10 mouse cellular contexts compared by ENCODE assay signal in genomic region chr11:102225221-102225620, GRCm38 (mm10). TPM values are rescaled to one million over a fixed set of nuclear protein-coding genes. Genes with fewer than 3 reads are reported as not detected.
DNase-seq lines count a peak whose midpoint lies in the region; ATAC-seq lines count a peak whose summit lies in the region.
"Had no signal": no experiment of that assay in that cellular context is flagged by ENCODE, and none has a peak within 500 bp of the region (broad histone marks: within the 10 kb centered on the region; RNA-seq: fewer than 3 reads in every experiment).

No protein-coding gene starts in this region.

- intact Hi-C loops in heart, postnatal 36 days (cut with DNase I): loop anchor here (2.0 kb wide), 1 partner anchor 34 kb away; no protein-coding TSS in a partner anchor

- H3K4me1 ChIP-seq in heart, embryonic 12.5 days (replicated peaks): peaks cover 89% of the 10 kb centered on the region
- peaks cover 56 to 92% of the 10 kb centered on the region in 2 experiments for H3K4me1 ChIP-seq in heart, embryonic 14.5 days (ENCODE audit: control insufficient read depth in 2 of 2, insufficient read depth in 2 of 2, low read length in 2 of 2)

- H3K4me3 ChIP-seq in heart, embryonic 12.5 days: no peak overlapping the region
- no peak overlapping the region for H3K4me3 ChIP-seq in heart, embryonic 14.5 days (ENCODE audit: control insufficient read depth in 1 of 2, insufficient read depth in 1 of 2, low read depth in 1 of 2, low read length in 2 of 2)

- DNase-seq in heart, postnatal 36 days: no peak
- DNase-seq in adipocyte (ENCODE audit: low spot score): peak; percentile 59
- peak; percentile 62 for DNase-seq in lung, postnatal 25 days (ENCODE audit: low spot score)
- no peak for DNase-seq in urinary bladder, postnatal 36 days (ENCODE audit: low spot score in 2 of 2)
- no peak for DNase-seq in frontal cortex, postnatal 25 days (ENCODE audit: low spot score in 2 of 2)
- DNase-seq in thymus, postnatal 36 days: no peak
- DNase-seq: thymus, postnatal 14 days had no signal

- peak overlapping the region; percentile 11; the same call in 1 of the 2 replicates for H3K9ac ChIP-seq in heart, embryonic 12.5 days
- peak overlapping the region; percentile 64 for H3K9ac ChIP-seq in heart, embryonic 14.5 days (ENCODE audit: low read length)

- H3K9me3 ChIP-seq in heart, embryonic 12.5 days (replicated peaks): no peaks in the 10 kb centered on the region
- no peaks in the 10 kb centered on the region for H3K9me3 ChIP-seq in heart, embryonic 14.5 days (ENCODE audit: control insufficient read depth, low read length)

- H3K27ac ChIP-seq in heart, embryonic 12.5 days (ENCODE audit: poor library complexity, severe bottlenecking): no peak overlapping the region
- peak overlapping the region in 1 of 2 experiments; percentile 7; a peak in 1 of 4 replicates for H3K27ac ChIP-seq in heart, embryonic 14.5 days (replicated peaks in 1 of 2; ENCODE audit: control insufficient read depth in 1 of 2, insufficient read depth in 1 of 2, low read depth in 2 of 2, low read length in 2 of 2)

- H3K27me3 ChIP-seq in heart, embryonic 12.5 days (replicated peaks): no peaks in the 10 kb centered on the region
- H3K27me3 ChIP-seq in heart, embryonic 14.5 days (ENCODE audit: control insufficient read depth, insufficient read depth, low read length): no peaks in the 10 kb centered on the region

- H3K4me2 ChIP-seq in heart, embryonic 12.5 days: peak overlapping the region; percentile 63
- peak overlapping the region; percentile 58 for H3K4me2 ChIP-seq in heart, embryonic 14.5 days (ENCODE audit: low read length)

- 52% methylated on average over 5 of the region's 5 CpGs for WGBS in heart, embryonic 12.5 days
- 59% methylated on average over 5 of the region's 5 CpGs for WGBS in heart, embryonic 14.5 days

- no peak for ATAC-seq in heart, embryonic 12.5 days (ENCODE audit: insufficient number of reproducible peaks, low FRiP score)
- no peak for ATAC-seq in heart, embryonic 14.5 days (ENCODE audit: insufficient number of reproducible peaks, insufficient read depth, low FRiP score, low read depth)

- H3K36me3 ChIP-seq in heart, embryonic 12.5 days: peaks cover 11% of the 10 kb centered on the region
- peaks cover 14% of the 10 kb centered on the region for H3K36me3 ChIP-seq in heart, embryonic 14.5 days (ENCODE audit: control insufficient read depth, insufficient read depth, low read length)

RNA-seq across cellular contexts. Expression of gene Hdac5, which starts 4.7 kb away (rescaled TPM):
- polyA plus RNA-seq in heart, embryonic 12.5 days (2016; fragmentation: Nextera tagmentation; extraction: Ambion mirVana): 92.2 and 95.9 TPM in 2 replicates
- total RNA-seq in heart, postnatal 36 days (2021): 100 to 1,000 TPM; 141 to 143 TPM
- 52.1 and 54.5 TPM in 2 replicates for polyA plus RNA-seq in heart, embryonic 14.5 days (2014; fragmentation: Nextera tagmentation; extraction: Ambion mirVana)

RNA-seq across cellular contexts. Expression of gene BC030867, which starts 23.5 kb away (rescaled TPM):
- polyA plus RNA-seq in heart, embryonic 12.5 days (2016; fragmentation: Nextera tagmentation; extraction: Ambion mirVana): 14.0 and 14.3 TPM in 2 replicates
- under 1 TPM; 0.14 to 0.25 TPM for total RNA-seq in heart, postnatal 36 days (2021)
- 8.7 and 10.3 TPM in 2 replicates for polyA plus RNA-seq in heart, embryonic 14.5 days (2014; fragmentation: Nextera tagmentation; extraction: Ambion mirVana)
- total RNA-seq: neutrophil, adult 5-6 weeks had no signal

RNA-seq across cellular contexts. Expression of gene G6pc3, which starts 35.8 kb away (rescaled TPM):
- 27.1 and 28.0 TPM in 2 replicates for polyA plus RNA-seq in heart, embryonic 12.5 days (2016; fragmentation: Nextera tagmentation; extraction: Ambion mirVana)
- 10 to 100 TPM; 45.1 to 47.3 TPM for total RNA-seq in heart, postnatal 36 days (2021)
- 24.8 and 27.8 TPM in 2 replicates for polyA plus RNA-seq in heart, embryonic 14.5 days (2014; fragmentation: Nextera tagmentation; extraction: Ambion mirVana)

RNA-seq across cellular contexts. Expression of gene Lsm12, which starts 40.1 kb away (rescaled TPM):
- 90.9 and 94.3 TPM in 2 replicates for polyA plus RNA-seq in heart, embryonic 12.5 days (2016; fragmentation: Nextera tagmentation; extraction: Ambion mirVana)
- total RNA-seq in heart, postnatal 36 days (2021): 10 to 100 TPM; 44.7 to 52.6 TPM
- 60.3 and 62.1 TPM in 2 replicates for polyA plus RNA-seq in heart, embryonic 14.5 days (2014; fragmentation: Nextera tagmentation; extraction: Ambion mirVana)

RNA-seq across cellular contexts. Expression of gene Asb16, which starts 43.3 kb away (rescaled TPM):
- polyA plus RNA-seq in heart, embryonic 12.5 days (2016; fragmentation: Nextera tagmentation; extraction: Ambion mirVana): 0.06 and 0.13 TPM in 2 replicates
- 1 to 10 TPM in 1 of 2 experiments, under 1 TPM in 1; 0.73 to 1.1 TPM for total RNA-seq in heart, postnatal 36 days (2021)
- 0.09 and 0.11 TPM in 2 replicates for polyA plus RNA-seq in heart, embryonic 14.5 days (2014; fragmentation: Nextera tagmentation; extraction: Ambion mirVana)
- total RNA-seq: neutrophil, adult 5-6 weeks had no signal

Comparison
In these comparisons a context has a peak if more than half of its experiments do, and no peak if none do; other contexts are left out.
1. DNase-seq: peak in adipocyte (single experiment) and lung, postnatal 25 days (single experiment); none in heart, postnatal 36 days (0 of 2), urinary bladder, postnatal 36 days (0 of 2), frontal cortex, postnatal 25 days (0 of 2) and thymus, postnatal 36 days (0 of 2).